Mouse (Mus musculus): Measurements from ENCODE around the gene Cacna1e.
A peak's percentile ranks its signal among the peaks of the same experiment; 100 is the strongest.

Gene Cacna1e

GRCm38 (mm10) chr1:154839272-154839671 is 45.0 kb downstream of the Cacna1e start:
- no peak for ATAC-seq (ENCODE audit: low TSS enrichment)

GRCm38 (mm10) chr1:154836473-154836872 is 47.8 kb downstream of the Cacna1e start:
- no peak for ATAC-seq (ENCODE audit: low TSS enrichment)

- ATAC-seq (ENCODE audit: low TSS enrichment) = peak; percentile 31; the same call in 1 of the 2 replicates
Observed at GRCm38 (mm10) chr1:154832168-154832539, 52.1 kb downstream of the Cacna1e start.

- ATAC-seq (ENCODE audit: low TSS enrichment) = peak; percentile 50
Observed at GRCm38 (mm10) chr1:154831269-154832167, 52.8 kb downstream of the Cacna1e start.

GRCm38 (mm10) chr1:154830051-154830450 is 54.2 kb downstream of the Cacna1e start:
- no peak for ATAC-seq (ENCODE audit: low TSS enrichment)

GRCm38 (mm10) chr1:154823098-154823497 is 61.2 kb downstream of the Cacna1e start:
- ATAC-seq (ENCODE audit: low TSS enrichment) = no peak

- no peak for ATAC-seq (ENCODE audit: low TSS enrichment)
Observed at GRCm38 (mm10) chr1:154820422-154820821, 63.9 kb downstream of the Cacna1e start.

- ATAC-seq (ENCODE audit: low TSS enrichment) = no peak
Observed at GRCm38 (mm10) chr1:154819960-154820359, 64.3 kb downstream of the Cacna1e start.

GRCm38 (mm10) chr1:154818742-154819141 is 65.6 kb downstream of the Cacna1e start:
- no peak for ATAC-seq (ENCODE audit: low TSS enrichment)

GRCm38 (mm10) chr1:154816836-154817235 is 67.5 kb downstream of the Cacna1e start:
- ATAC-seq (ENCODE audit: low TSS enrichment) = no peak

- peak; percentile 76 for ATAC-seq (ENCODE audit: low TSS enrichment)
Observed at GRCm38 (mm10) chr1:154816267-154816666, 68.0 kb downstream of the Cacna1e start.

GRCm38 (mm10) chr1:154805742-154806141 is 78.6 kb downstream of the Cacna1e start:
- no peak for ATAC-seq (ENCODE audit: low TSS enrichment)

- no peak for ATAC-seq (ENCODE audit: low TSS enrichment)
Observed at GRCm38 (mm10) chr1:154805038-154805437, 79.3 kb downstream of the Cacna1e start.

- ATAC-seq (ENCODE audit: low TSS enrichment) = peak; percentile 64
Observed at GRCm38 (mm10) chr1:154802301-154802904, 81.9 kb downstream of the Cacna1e start.

- ATAC-seq (ENCODE audit: low TSS enrichment) = no peak
Observed at GRCm38 (mm10) chr1:154799257-154799656, 85.0 kb downstream of the Cacna1e start.

GRCm38 (mm10) chr1:154798771-154799170 is 85.5 kb downstream of the Cacna1e start:
- ATAC-seq (ENCODE audit: low TSS enrichment) = no peak

- no peak for ATAC-seq (ENCODE audit: low TSS enrichment)
Observed at GRCm38 (mm10) chr1:154796685-154797084, 87.6 kb downstream of the Cacna1e start.

- no peak for ATAC-seq (ENCODE audit: low TSS enrichment)
Observed at GRCm38 (mm10) chr1:154794518-154794951, 89.8 kb downstream of the Cacna1e start.

GRCm38 (mm10) chr1:154791544-154792174 is 92.6 kb downstream of the Cacna1e start:
- ATAC-seq (ENCODE audit: low TSS enrichment) = peak; percentile 62

GRCm38 (mm10) chr1:154788491-154788890 is 95.8 kb downstream of the Cacna1e start:
- ATAC-seq (ENCODE audit: low TSS enrichment) = peak; percentile 33

- no peak for ATAC-seq (ENCODE audit: low TSS enrichment)
Observed at GRCm38 (mm10) chr1:154788069-154788468, 96.2 kb downstream of the Cacna1e start.

GRCm38 (mm10) chr1:154787418-154787817 is 96.9 kb downstream of the Cacna1e start:
- ATAC-seq (ENCODE audit: low TSS enrichment) = no peak
